Mouse (Mus musculus): ENCODE data around the gene BC051665. TPM values are rescaled to one million over a fixed set of nuclear protein-coding genes. Genes with fewer than 3 reads are reported as not detected.

The BC051665 gene
- not detected in 2 replicates for polyA plus RNA-seq (2012; rRNA removed)
- not detected in 2 replicates for polyA plus RNA-seq (2014; fragmentation: Nextera tagmentation; extraction: Ambion mirVana)

GRCm38 (mm10) chr13:60786264-60786663 lies at the start of gene BC051665:
TSS of gene BC051665 (minus strand) at chr13:60786364.
- DNase-seq (ENCODE audit: low spot score) = no peak
- Histone ChIP-seq H3K9ac (ENCODE audit: low read depth, low read length, severe bottlenecking) (no peak within 1 kb of the TSS), H3K9me3 (ENCODE audit: control insufficient read depth, low read length) (no peaks in the 10 kb centered on the region)

GRCm38 (mm10) chr13:60826052-60826451 lies 39.9 kb upstream of the BC051665 start:
- WGBS = 62% methylated on average over 3 of the region's 3 CpGs
- no peak for DNase-seq (ENCODE audit: low spot score)
- H3K4me2 ChIP-seq (replicated peaks; ENCODE audit: low read depth, low read length, severe bottlenecking) = no peak overlapping the region
- H3K36me3 ChIP-seq (ENCODE audit: control insufficient read depth, insufficient read depth, low read length) = no peaks in the 10 kb centered on the region
- no peak overlapping the region for H3K27ac ChIP-seq (replicated peaks; ENCODE audit: low read depth, low read length)
- TF ChIP-seq POLR2A (IDR thresholded peaks at IDR 0.05; ENCODE audit: borderline replicate concordance, extremely low read depth, insufficient read depth, insufficient read length) = no peak
- H3K4me3 ChIP-seq (replicated peaks; ENCODE audit: low read length) = no peak overlapping the region
- no peak overlapping the region for H3K9ac ChIP-seq (ENCODE audit: low read depth, low read length, severe bottlenecking)
- H3K4me1 ChIP-seq (ENCODE audit: control insufficient read depth, insufficient read depth, low read length) = no peaks in the 10 kb centered on the region
- H3K27me3 ChIP-seq (ENCODE audit: control insufficient read depth, insufficient read depth, low read length) = no peaks in the 10 kb centered on the region
- ATAC-seq (ENCODE audit: low FRiP score, low read depth) = no peak
- H3K9me3 ChIP-seq (ENCODE audit: control insufficient read depth, low read length) = no peaks in the 10 kb centered on the region

More at GRCm38 (mm10) chr13:60786264-60786663, at the start of gene BC051665:
- Histone ChIP-seq H3K4me1 (ENCODE audit: control insufficient read depth, insufficient read depth, low read length) (no peaks in the 10 kb centered on the region), H3K27me3 (ENCODE audit: control insufficient read depth, insufficient read depth, low read length) (no peaks in the 10 kb centered on the region), H3K36me3 (ENCODE audit: control insufficient read depth, insufficient read depth, low read length) (no peaks in the 10 kb centered on the region), H3K4me2 (replicated peaks; ENCODE audit: low read depth, low read length, severe bottlenecking) (no peak within 1 kb of the TSS), H3K4me3 (replicated peaks; ENCODE audit: low read length) (no peak within 1 kb of the TSS), H3K27ac (replicated peaks; ENCODE audit: low read depth, low read length) (no peak within 1 kb of the TSS)
- no peak for TF ChIP-seq POLR2A (IDR thresholded peaks at IDR 0.05; ENCODE audit: borderline replicate concordance, extremely low read depth, insufficient read depth, insufficient read length)
- ATAC-seq (ENCODE audit: low FRiP score, low read depth) = no peak

GRCm38 (mm10) chr13:60820486-60821175 lies 34.5 kb upstream of the BC051665 start:
- no peak for TF ChIP-seq POLR2A (IDR thresholded peaks at IDR 0.05; ENCODE audit: borderline replicate concordance, extremely low read depth, insufficient read depth, insufficient read length)
- no peak for DNase-seq (ENCODE audit: low spot score)
- H3K9ac ChIP-seq (ENCODE audit: low read depth, low read length, severe bottlenecking) = no peak overlapping the region
- no peak for ATAC-seq (ENCODE audit: low FRiP score, low read depth)
- 66% methylated on average over 3 of the region's 3 CpGs for WGBS
- no peaks in the 10 kb centered on the region for H3K4me1 ChIP-seq (ENCODE audit: control insufficient read depth, insufficient read depth, low read length)
- no peaks in the 10 kb centered on the region for H3K9me3 ChIP-seq (ENCODE audit: control insufficient read depth, low read length)
- H3K36me3 ChIP-seq (ENCODE audit: control insufficient read depth, insufficient read depth, low read length) = no peaks in the 10 kb centered on the region
- H3K27ac ChIP-seq (replicated peaks; ENCODE audit: low read depth, low read length) = no peak overlapping the region
- H3K27me3 ChIP-seq (ENCODE audit: control insufficient read depth, insufficient read depth, low read length) = no peaks in the 10 kb centered on the region
- no peak overlapping the region for H3K4me3 ChIP-seq (replicated peaks; ENCODE audit: low read length)
- no peak overlapping the region for H3K4me2 ChIP-seq (replicated peaks; ENCODE audit: low read depth, low read length, severe bottlenecking)

GRCm38 (mm10) chr13:60819469-60819868 lies 33.3 kb upstream of the BC051665 start:
- H3K9ac ChIP-seq (ENCODE audit: low read depth, low read length, severe bottlenecking) = no peak overlapping the region
- WGBS = 10% methylated on average over 7 of the region's 7 CpGs
- no peaks in the 10 kb centered on the region for H3K27me3 ChIP-seq (ENCODE audit: control insufficient read depth, insufficient read depth, low read length)
- H3K27ac ChIP-seq (replicated peaks; ENCODE audit: low read depth, low read length) = no peak overlapping the region
- ATAC-seq (ENCODE audit: low FRiP score, low read depth) (no peak), DNase-seq (ENCODE audit: low spot score) (peak; percentile 49)
- TF ChIP-seq POLR2A (IDR thresholded peaks at IDR 0.05; ENCODE audit: borderline replicate concordance, extremely low read depth, insufficient read depth, insufficient read length) = no peak
- H3K4me1 ChIP-seq (ENCODE audit: control insufficient read depth, insufficient read depth, low read length) = no peaks in the 10 kb centered on the region
- H3K36me3 ChIP-seq (ENCODE audit: control insufficient read depth, insufficient read depth, low read length) = no peaks in the 10 kb centered on the region
- no peaks in the 10 kb centered on the region for H3K9me3 ChIP-seq (ENCODE audit: control insufficient read depth, low read length)
- no peak overlapping the region for H3K4me2 ChIP-seq (replicated peaks; ENCODE audit: low read depth, low read length, severe bottlenecking)
- no peak overlapping the region for H3K4me3 ChIP-seq (replicated peaks; ENCODE audit: low read length)

GRCm38 (mm10) chr13:60813722-60814121 lies 27.6 kb upstream of the BC051665 start:
- Histone ChIP-seq H3K4me2 (replicated peaks; ENCODE audit: low read depth, low read length, severe bottlenecking) (no peak overlapping the region), H3K27ac (replicated peaks; ENCODE audit: low read depth, low read length) (no peak overlapping the region), H3K9me3 (ENCODE audit: control insufficient read depth, low read length) (no peaks in the 10 kb centered on the region), H3K27me3 (ENCODE audit: control insufficient read depth, insufficient read depth, low read length) (no peaks in the 10 kb centered on the region), H3K4me3 (replicated peaks; ENCODE audit: low read length) (no peak overlapping the region), H3K4me1 (ENCODE audit: control insufficient read depth, insufficient read depth, low read length) (no peaks in the 10 kb centered on the region), H3K36me3 (ENCODE audit: control insufficient read depth, insufficient read depth, low read length) (no peaks in the 10 kb centered on the region), H3K9ac (ENCODE audit: low read depth, low read length, severe bottlenecking) (no peak overlapping the region)
- no peak for ATAC-seq (ENCODE audit: low FRiP score, low read depth)
- DNase-seq (ENCODE audit: low spot score) = no peak
- WGBS = 45% methylated on average over 1 of the region's 1 CpGs
- TF ChIP-seq POLR2A (IDR thresholded peaks at IDR 0.05; ENCODE audit: borderline replicate concordance, extremely low read depth, insufficient read depth, insufficient read length) = no peak
